Mouse (Mus musculus) brain, embryonic 14.5 days (tissue): ENCODE results near the gene Gls2.

ENCODE experiments used
- CTCF ChIP-seq: fragments of 200-500 bp; IDR thresholded peaks from 2 replicates; pipeline ENCODE4 v1.5.1; 2012; ENCODE audit warnings: inconsistent platforms, mild to moderate bottlenecking, moderate library complexity, borderline replicate concordance; ENCODE audit not compliant: insufficient read depth, insufficient read length; ENCODE audit errors: extremely low read depth
- POLR2A ChIP-seq: fragments of 200-500 bp; IDR thresholded peaks from 2 replicates; pipeline ENCODE4 v1.6.1; 2012; ENCODE audit warnings: mild to moderate bottlenecking, inconsistent platforms, borderline replicate concordance; ENCODE audit not compliant: poor library complexity, insufficient read depth, insufficient read length, severe bottlenecking; ENCODE audit errors: extremely low read depth

GRCm38 (mm10) chr10:128188242-128188877 is 5.9 kb upstream of the Gls2 start:
- no peak for TF ChIP-seq POLR2A
- peak; percentile 74; the same call in 1 of the 2 replicates for TF ChIP-seq CTCF
